Mouse (Mus musculus): ENCODE measurements at regions not wholly inside any gene's neighbourhood (a gene's known extent, or its start where the extent isn't known, plus 50 kb on each side); places are given as distances from the start of the nearest gene placed in this dataset.

GRCm38 (mm10) chr13:26324633-26325032, 445.3 kb downstream of the Hdgfl1 start:
- no peak for TF ChIP-seq POLR2A (IDR thresholded peaks at IDR 0.05; ENCODE audit: borderline replicate concordance, extremely low read depth, insufficient read depth, insufficient read length, poor library complexity, severe bottlenecking)
- TF ChIP-seq CTCF (IDR thresholded peaks at IDR 0.05; ENCODE audit: borderline replicate concordance, extremely low read depth, insufficient read depth, insufficient read length), result no peak

Measured in brain, embryonic 14.5 days (tissue).